Mouse (Mus musculus) CD8-positive naive resting alpha-beta T cell, adult 2 months (primary cell): ENCODE data around the gene Chka.

Experiments
- DNase-seq, 2 experiments: peaks; one replicate each; pipeline ENCODE4 v3.0.0; 2022; ENCODE audit warnings: low read depth in 2 of 2, low spot score in 2 of 2

Chka gene

DNA sequence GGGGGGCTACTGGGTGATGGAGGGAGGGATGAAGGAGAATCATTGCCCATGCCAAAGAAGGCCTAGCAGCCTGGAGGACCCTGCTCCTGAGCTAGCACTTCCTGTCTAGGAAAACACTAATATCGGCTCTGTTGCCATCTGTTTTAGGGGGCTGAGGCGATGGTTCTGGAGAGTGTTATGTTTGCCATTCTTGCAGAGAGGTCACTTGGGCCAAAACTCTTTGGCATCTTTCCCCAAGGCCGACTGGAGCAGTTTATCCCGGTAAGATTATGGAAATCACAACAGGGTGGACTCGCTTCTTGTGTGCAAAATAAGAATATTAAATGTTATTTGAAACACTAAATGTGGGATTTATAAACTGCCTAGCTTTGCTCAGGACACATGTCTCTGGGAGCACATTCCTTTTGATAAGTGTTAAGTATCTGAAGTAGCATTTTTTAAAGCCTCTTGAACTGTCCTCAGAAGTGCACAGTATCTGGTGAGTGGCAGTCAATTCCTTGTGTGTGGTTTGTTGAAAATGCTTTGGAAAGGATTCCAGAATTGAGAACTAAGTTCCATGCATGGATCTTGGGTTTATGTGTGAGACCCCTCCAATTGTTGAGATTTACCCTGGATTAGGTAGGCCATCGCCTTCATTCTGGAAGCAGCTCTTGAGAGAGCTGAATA is 32.9 kb downstream of the Chka start:
- DNase-seq, result no peak

DNA sequence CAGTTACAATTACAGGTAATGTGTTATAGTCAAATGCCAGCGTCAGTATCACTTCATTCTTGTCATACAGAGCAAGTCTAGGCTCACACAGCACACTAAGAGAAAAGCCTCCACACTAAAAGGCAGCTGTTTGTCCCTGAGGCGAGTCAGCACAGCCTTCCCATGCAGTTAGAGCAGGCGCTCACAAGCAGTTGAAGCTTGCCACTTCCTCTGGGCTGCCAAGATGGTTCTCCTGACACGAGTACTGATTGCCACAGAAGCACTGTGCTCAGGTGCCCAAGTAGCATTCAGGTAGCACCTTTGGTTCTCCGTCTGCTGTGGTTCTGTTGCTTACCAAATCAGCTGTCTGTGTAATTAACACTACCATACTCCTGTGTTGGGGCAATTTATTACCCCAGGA is 37.5 kb downstream of the Chka start:
- DNase-seq, result no peak

DNA sequence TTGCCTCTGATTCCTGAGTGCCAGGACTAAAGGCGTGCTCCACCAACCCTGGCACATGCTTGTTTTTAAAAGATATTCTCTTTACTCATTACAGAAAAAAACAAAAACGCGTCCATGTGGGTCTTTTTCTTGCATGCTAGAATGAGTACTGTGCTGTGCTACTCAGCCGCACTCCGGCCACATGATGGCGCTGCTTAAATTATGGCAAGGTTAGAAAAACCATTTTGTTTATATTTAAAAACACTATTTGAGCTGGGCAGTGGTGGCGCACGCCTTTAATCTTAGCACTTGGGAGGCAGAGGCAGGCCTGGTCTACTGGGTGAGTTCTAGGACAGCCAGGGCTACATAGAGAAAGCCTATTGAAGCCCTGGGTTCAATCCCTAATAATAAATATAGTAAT is 38.6 kb downstream of the Chka start:
- no peak for DNase-seq

DNA sequence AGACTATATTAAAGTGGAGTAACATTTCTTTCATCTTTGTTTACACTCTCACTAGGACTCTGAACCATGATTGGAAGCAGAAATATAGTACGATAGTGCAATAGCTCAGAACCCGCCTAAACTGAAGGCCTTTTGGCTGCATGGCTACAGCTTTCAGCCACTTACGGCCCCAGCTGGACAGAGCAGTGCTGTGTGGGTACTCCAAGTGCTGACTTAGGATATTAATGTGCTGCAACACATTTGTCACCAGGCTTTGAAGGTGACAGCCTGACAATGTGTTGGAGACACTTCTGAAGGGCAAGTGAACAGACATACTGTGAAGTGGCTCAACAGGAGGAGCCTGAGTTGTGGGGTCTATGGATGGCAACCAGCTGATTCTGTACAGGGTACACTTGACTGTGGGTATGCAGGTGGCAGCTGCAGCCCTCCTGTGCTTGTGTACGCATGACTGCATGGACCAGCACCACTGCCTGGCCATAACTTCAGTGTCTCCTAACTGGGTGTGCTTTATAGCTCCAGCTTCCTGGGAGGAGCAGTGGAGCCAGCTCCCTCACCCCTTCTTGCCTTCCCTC is 42.1 kb downstream of the Chka start:
- DNase-seq, result no peak

DNA sequence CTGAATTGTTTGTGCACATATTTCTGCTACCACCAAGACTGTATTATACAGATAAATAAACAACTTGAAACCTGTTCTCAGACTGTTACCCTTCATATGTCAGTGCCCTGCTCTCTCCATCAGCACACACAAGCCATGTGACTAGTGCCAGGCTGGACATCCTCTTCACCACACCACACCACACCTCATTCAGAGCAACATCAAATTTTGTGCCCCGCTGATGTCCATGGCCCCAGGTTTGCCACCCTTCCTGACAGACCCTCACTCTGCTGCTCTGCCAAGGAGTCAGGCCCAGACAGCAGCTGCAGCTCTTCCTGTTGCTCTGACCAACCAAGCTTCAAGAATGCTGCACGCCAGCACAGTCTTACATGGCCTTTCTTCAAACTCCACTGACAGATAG is 42.7 kb downstream of the Chka start:
- DNase-seq, result no peak

DNA sequence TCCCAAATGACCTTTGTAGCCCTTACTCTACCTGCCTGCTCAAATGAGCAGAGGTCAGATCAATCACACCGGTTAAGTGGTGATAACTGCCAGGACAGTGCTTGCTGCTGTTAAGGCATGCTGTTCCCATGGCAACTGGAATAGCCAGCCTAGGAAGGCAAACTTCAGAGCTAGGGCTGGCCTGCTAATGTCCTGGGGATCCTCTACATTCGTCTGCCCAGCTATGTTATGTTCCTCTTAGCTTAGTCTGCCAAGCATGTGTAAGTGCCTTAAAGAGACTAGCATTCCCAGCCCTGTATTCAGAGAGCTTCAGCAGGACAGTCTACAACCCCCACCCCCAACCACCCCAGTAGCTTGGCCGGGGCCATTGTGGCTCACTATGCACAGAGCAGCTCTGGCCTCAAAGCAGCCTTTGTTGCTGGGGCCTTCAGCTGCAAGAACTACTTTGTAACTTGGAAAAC is 43.6 kb downstream of the Chka start:
- no peak for DNase-seq

DNA sequence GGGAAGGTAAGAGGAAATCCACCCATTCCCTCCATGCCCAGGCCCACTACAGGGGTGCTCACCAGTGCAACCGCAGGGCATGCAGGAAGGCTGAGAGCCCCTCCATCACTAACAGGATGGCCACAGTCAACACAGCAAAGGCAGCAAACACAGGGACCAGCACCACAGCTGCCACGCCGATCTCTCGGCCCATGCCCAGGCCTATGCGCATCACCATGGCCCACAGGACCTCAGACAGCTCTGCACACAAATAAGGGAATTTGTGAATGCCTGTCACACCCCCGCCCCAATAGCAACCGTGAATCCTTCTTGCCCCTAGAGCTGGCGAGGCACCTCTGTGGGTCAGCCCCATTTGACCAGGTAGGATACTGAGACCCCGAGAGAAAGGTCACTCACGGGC is 44.6 kb downstream of the Chka start:
- no peak for DNase-seq

DNA sequence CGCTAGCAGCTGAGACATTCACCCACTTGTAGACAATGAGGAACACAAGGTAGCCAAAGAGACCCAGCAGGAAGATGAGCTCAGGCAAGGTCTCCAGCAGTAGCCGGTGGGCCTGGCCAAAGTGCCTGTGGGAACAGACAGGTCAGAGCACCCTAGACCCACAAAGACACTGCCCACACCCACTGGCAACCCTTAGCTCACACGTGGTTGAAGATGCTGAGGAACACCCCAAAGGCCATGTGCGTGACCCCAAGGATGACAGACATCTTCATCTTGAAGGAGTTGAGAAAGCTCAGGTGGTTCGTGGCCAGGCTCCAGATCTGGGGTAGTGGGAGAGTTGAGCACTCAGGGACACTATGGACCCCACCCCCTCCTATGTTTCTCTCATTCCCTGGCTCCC is 46.0 kb downstream of the Chka start:
- DNase-seq, result no peak

DNA sequence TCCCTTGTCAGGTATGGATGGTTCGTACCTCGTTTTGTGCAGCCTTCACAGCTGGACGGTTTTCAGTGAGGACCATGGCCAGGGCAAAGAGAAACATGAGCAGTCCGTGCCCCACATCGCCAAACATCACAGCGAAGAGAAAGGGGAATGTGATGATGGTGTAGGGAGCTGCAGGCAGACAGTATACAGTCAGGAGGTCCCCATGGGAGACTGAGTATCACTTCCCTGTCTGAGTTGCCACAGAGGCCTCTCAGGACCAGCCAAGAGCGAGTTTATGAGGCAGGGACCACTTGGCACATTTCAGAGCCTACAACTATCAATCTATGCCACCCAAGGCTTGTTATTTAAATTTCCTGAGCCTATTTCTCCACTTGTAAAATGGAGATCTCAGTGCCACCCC is 47.4 kb downstream of the Chka start:
- DNase-seq, result no peak

DNA sequence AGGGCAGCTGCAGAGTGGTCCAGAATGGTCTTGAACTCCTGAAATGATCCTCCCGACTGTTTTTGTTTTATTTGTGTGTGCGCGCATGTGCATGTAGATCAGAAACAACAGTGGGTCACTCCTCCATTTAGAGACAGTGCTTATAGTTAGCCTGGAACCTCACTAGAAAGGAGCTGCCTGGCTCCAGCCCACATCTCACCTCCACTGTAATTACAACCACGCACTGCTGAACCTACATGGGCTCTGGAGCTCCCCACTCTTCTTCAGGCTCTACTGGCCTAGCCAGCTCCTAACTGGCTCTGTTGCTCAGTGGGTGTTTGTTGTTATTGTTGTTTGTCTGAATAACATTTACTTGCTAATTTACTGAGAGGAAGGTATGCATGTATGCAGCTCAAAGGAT is 48.0 kb downstream of the Chka start:
- no peak for DNase-seq

DNA sequence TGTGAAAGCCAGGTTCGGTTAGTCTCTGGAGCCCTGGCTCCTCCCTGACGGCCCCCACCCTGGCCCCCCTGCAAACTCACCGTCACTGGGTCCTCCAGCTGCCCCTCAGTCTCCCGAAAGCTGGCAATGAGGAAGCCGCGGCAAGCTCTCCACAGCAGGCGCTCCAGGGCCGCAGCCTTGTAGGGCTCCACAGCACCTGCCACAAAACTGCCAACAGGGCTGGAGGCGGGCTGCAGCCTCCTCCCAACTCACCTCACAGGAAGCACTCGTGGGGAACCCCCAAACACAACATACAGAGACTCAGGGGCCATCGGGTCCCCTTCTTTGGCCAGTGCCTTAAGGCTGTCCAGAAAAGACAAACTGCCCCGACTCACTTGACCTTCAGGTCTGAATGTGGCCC is 51.4 kb downstream of the Chka start:
- no peak for DNase-seq

DNA sequence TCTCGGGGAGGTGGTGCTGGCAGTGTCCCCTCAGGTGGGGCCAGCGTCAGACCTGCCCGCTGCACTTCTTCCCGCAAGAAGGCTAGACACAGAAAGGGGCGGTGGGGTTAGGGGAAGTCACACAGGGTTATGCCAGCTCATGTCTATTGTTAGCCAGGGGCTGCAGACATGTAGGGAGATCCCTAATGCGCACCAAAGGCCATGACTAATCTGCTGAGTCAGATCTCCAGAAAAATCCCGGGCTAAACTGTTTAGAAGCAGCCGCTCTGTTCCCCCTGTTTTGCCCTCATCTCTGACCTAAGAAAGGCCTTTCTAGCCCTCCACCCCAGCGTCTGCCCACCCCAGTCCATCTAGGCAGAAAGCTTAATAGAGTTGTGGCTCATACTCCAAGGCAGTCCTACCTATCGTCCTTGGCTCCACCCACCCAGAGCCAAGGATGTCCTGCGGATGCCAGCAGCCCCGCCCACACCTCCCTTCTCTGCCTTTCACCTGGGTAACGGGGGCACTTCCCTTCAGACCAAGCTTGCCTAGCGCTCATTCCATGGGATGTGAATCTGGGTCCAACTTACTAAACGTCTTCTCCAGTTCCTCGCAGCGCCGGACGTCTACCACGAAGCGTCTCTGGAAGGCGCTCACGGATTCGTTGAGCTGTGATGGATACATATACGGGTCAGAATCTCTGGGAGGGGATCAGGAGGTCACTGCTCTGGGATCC is 52.2 kb downstream of the Chka start:
- DNase-seq, result no peak

DNA sequence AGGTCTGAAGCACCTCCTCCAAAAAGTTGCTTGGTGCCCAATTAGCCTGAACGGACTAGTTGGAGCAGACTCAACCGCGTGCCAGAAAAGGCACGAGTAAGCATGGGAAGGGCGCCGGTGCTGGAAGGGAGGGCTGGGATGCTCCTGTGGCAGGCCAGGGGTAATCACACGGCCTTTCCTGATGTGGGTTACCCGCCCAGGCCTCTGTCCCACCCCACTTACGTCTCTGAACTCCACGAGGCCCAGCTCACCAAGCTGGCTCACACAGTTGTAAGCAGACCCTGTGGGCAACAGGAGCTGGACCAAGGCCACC is 52.7 kb downstream of the Chka start:
- DNase-seq, result no peak

DNA sequence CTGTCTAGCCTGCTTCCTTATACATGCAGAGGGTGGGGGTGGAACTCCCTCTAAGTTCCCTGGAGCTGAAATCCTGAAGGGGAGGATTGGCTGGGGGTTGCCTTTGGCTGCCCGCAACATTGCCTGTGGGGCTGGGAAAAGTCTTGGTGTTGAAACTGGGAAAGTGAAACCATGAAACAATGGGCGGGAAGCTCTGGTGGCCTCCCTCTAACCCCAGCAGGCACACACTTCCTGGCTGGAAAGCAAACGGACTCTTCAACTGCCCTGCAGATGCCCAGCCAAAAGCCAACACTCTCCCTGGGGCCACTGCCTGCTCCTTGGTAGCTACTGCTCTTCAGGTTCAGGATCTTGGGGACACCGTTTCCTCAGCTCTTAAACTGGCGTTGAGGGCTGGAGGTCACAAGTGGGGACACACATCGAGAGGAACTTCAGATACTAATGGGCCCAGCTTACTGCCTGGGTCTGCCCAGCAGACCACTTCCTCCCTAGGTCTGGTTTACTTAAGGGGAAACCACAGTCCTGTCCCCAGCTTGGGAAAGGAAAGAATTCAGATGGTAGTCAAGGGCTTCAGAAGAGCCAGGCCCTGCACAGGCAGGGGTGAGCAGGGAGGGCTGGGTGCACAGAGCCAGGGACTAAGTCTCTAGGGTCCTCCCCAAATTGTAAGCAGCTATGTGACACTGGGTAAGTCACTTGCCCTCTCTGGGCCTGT is 53.8 kb downstream of the Chka start:
- DNase-seq, result no peak

DNA sequence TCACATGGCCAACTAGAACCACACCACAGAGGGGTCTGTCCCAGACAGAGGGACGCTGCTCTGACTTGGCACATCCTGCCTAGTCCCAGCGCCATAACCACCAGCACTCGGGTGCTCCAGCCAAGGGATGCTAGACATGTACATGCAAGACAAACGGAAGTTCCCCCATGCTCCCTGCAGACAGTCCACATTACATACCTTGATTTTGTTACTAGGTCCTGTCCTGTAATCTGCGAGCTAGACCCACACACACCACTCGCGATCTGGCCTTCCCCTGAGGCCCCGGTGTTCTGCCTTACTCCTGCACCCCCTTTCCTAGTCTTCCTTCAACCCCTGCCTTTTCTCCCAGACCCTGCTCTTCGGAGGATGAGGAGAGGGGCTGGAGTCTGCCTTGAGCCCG is 54.8 kb downstream of the Chka start:
- DNase-seq, result peak in 1 of 2 experiments; percentile 14

DNA sequence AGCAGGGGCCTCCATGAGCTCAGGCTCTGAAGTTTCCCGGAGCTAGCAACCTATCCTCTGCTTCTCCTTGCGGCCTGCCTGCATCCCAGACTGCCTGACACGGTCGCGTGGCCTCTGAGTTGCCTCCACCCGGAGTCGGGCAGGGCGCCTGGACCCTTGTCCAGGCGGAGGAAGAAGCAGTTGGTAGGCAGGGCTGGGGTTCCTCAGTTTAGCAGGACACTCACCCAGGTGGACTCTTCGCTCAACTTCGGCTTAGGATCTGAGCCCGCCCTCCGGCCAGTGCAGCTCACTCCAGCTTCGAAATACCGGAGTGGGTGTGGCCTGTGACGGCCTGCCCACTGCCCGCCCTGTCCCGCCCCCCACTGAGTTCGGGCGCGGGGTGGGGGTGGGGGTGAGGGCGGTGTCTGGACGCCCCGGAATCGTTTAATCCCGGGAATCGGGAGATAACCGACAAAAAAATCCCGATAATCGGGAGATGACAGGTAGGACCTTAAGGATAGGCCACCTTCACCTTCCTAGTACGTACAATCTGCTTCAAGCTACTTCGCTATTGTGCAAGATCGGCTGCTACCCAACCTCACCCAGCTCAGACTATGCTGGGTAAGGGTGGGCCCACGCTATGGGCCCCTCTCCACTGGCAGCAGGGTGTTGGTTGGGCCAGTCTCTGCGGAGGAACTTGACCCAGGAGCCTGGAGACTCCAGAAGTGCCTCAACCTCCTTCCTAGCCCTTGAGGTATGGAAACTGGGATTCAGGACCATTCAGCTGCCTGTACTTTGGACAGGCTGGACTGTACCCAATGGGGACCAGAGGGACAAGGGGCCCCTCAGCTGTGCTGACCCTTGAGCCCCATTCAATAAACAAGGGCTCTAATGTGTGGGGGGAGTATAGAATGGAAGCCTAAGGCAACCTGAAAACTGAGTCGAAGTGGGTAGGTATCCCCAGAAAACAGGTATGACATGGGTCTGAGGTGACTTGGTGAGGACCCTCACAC is 55.5 kb downstream of the Chka start, which contains the start of gene Tcirg1:
TSS of gene Tcirg1 (minus strand) at position 339 of the 992 bp plus-strand sequence.
- peak; percentile 35 to 52 for DNase-seq

DNA sequence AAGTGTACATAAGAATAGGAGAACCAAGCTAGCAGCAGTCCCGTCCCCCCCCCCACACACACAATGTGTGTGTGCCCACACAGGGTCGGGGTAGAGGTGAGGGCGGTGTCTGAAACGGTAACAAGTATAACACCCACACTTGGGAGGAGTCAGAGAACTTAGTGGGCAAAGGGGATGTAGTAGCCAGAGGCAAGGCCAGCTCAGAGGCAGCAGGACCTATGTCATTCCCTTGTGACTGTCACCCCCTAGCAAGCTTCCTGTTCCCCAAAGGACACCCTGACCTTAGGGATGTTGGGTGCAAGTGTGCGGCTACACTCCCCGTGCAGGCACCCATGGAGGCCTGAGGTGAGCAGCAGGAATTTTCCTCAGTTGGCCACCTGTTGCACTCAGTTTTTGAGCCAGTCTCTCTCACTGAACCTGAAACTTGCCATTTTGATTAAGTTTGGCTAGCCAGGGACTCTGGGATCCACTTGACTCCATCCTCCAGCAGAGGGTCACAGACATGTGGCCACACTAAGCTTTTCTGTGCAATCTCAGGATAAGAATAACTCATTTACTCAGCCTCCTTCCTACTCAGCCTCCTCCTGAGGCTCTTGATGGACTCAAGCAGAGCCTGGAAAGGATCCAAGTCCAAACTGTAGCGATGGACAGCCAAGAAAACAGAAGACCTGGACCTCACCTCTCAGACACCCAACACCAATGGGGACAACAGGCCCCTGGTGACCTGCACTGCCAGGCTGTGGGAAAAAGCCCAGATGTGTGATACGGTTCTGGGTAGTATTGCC is 56.5 kb downstream of the Chka start:
- no peak for DNase-seq

DNA sequence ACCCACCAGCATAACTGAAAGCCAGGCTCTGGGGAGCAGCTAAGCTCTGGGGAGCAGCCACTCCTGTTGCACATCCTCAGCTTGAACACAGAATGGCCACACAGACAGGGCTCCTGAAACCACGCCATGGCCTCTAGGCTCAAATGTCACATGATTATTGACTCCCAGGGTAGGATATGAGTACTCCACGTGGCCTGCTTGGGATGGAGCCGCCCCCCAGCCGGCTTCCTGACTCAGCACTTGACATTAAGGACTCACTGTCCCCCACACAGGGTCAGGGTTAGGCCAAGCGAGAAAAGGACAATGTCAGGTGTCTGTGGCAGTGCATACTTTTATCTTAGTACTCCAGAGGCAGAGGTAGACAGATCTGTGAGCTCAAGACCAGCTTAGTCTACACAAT is 58.6 kb downstream of the Chka start:
- no peak for DNase-seq

DNA sequence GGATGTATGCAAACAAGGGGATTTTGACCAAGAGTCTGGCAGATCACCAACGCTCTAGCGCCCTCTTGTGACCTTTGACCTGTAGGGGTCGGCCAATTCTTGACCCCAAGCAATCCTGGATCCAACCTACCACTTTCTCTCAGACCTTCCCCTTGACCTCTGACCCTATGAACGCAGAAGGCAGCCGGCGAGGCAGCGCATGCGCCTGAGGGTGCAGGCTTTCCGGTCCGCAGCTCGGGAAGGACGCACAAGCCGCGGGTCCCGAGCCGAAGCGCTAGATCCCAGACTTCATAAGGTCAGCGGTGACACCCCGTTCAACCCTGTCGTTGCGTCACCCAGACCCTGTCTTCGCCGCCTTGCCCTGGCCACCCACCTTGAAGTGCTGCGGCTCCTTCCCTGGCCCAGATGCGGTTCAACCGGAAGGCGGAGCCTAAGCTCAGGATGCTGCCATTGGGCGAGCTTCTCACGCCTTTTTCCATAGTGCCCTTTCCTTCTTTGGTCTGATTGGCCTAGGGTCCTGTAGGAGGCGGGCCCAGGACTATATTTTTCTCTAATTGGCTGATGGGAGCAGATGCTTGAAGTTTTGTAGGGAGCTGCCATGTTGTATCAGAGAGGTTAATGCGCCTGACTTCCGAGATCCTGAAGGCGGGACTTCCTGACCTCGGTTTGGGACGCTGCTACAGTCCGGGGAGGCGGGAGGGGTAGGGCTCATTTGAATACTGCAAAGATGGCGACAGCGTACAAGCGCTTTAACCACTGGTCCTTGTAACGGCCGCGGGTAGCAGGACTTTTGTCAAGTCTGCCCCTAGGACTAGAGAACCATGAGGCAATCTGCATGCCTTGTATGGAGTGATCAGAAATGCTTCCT is 61.0 kb downstream of the Chka start, which contains the start of gene Ndufs8:
TSS of gene Ndufs8 (minus strand) at position 438 of the 868 bp plus-strand sequence.
- DNase-seq, result peak; percentile 87 to 92
